Mouse (Mus musculus) adrenal gland, adult 8-10 months (tissue): ENCODE data around the gene Adamts4. TPM values are rescaled to one million over a fixed set of nuclear protein-coding genes. Genes with fewer than 3 reads are reported as not detected.
A peak's percentile ranks its signal among the peaks of the same experiment; 100 is the strongest.

Experiments used
- DNase-seq: peaks from one replicate; pipeline ENCODE4 v3.0.0; 2022
- total RNA-seq, 4 experiments: library from RNA; stranded (reverse); gene quantifications; 2 replicates each; pipeline ENCODE4 v1.2.4; 2022

Adamts4 gene
- total RNA-seq, 4 experiments from 2014 or later: 0.46 to 0.80 (median 0.60) TPM

GRCm38 (mm10) chr1:171256095-171256818, 6.0 kb downstream of the Adamts4 start:
- peak; percentile 72 for DNase-seq

DNA sequence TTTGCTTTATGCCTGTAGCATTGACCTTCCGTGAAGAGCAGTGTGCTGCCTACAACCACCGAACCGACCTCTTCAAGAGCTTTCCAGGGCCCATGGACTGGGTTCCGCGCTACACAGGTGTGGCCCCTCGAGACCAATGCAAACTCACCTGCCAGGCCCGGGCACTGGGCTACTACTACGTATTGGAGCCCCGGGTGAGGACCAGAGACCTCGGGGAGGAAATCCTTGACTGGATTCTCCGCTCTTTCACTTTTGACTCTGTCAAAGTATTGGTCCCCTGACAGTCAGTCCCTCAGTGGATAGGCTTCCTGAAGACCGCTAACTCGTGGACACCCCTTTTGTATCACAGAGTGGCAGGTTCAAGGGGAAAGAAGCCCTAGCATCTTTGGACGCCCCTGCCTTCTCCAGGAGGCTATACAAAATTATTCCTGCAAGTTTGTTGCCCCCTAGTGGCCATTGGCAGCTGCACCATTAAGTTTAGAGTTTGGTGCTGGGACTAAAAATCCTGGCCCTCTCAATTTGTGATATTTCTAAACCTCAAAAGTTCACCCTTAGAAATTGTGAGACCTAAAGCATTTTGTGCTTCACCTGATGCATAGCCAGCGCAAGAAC, 6.8 kb downstream of the Adamts4 start:
- no peak for DNase-seq

DNA sequence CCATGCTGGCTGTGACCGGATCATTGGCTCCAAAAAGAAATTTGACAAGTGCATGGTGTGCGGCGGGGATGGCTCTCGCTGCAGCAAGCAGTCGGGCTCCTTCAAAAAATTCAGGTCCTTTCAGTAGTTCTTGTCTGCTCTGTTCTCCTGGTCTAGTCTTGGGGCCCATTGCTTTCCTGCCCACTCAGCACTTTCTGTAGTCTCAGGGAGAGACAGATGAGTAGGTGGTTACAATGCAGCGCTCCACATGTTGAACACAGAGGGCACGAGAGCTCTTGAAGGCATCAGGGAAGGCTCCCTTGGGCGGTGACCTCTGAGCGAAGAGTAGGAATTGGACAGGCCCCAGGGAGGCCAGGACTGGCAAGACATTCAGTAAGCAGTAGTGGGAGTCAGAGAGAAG, 7.6 kb downstream of the Adamts4 start:
- DNase-seq: no peak

GRCm38 (mm10) chr1:171258921-171259320, 8.7 kb downstream of the Adamts4 start:
- no peak for DNase-seq

- no peak for DNase-seq
Observed at GRCm38 (mm10) chr1:171260316-171260715, 10.1 kb downstream of the Adamts4 start.

DNA sequence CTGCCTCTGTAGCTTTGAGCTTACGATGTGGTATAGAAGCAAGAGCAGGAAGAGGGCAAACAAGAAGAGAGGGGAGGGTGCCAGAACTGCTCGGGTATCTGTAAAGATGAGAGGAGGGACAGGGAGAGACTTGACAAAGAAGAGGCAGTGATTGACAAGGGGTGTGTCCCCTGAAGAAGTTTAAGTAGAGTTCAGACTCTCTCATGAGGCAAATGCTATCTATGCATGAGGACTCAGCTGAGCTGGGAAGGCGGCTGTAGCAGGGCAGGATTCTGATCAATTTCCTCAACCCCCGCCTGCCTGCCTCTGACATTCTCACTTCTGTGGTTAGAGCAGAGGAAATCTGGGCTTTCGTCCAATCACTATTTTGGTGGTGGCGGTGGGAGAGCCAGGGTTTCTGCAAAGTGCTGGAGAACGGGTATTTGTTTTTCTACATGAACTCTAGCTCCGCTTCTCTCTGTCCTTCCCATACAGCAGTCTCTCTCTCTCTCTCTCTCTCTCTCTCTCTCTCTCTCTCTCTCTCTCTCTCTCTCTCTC, 12.4 kb downstream of the Adamts4 start:
- DNase-seq: no peak

DNA sequence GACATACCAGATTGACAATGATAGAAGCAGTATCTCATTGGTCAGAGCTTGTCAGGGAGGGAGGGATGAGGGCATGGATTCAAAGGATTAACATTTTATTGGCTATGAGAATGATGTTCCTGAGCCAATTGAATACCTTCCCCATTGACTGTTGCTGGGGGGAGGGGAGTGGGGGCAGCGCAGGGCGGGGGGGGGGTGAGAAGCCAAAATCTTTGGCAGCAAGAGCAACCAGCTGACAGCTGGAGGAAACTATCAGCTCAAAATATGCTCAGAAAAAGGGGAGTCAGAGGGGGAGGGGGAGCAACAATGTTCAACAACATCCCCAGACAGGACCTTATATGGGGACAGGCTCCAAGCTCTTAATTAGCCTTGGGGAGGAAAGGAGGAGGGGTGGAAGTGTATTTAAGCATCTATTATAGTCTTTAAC, 13.0 kb downstream of the Adamts4 start:
- no peak for DNase-seq

DNA sequence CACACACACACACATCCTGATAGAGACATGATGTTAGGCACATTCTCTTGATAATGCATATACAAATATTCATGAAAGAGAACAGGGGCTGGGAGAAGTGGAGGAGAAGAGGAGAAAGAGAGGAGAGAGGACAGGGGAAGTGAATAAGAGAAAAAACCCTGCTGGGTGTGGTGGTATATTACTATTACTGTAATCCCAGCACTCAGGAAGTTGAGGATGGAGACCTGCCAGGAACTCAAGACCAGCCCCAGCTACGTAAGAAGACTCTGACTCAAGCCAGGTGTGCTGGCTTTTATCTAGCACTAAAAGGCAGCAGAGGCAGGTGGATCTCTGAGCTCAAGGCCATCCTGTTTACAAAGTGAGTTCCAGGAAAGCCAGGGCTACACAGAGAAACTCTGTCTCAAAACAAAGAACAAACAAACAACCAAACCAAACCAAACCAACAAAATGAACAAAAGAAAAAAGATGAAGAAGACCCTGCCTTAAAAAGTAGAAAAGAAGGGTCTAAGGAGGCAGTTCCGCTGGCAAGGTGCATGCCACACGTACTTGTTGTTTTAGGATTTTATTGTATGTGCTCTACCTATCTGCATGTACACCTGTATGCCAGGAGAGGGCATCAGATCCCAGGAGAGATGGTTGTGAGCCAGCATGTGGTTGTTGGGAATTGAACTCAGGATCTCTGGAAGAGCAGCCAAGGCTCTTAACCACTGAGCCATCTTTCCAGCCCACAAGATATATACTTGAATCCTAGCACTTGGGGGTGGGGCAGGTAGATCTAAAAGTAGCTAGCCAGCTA, 13.6 kb downstream of the Adamts4 start:
- DNase-seq: no peak

DNA sequence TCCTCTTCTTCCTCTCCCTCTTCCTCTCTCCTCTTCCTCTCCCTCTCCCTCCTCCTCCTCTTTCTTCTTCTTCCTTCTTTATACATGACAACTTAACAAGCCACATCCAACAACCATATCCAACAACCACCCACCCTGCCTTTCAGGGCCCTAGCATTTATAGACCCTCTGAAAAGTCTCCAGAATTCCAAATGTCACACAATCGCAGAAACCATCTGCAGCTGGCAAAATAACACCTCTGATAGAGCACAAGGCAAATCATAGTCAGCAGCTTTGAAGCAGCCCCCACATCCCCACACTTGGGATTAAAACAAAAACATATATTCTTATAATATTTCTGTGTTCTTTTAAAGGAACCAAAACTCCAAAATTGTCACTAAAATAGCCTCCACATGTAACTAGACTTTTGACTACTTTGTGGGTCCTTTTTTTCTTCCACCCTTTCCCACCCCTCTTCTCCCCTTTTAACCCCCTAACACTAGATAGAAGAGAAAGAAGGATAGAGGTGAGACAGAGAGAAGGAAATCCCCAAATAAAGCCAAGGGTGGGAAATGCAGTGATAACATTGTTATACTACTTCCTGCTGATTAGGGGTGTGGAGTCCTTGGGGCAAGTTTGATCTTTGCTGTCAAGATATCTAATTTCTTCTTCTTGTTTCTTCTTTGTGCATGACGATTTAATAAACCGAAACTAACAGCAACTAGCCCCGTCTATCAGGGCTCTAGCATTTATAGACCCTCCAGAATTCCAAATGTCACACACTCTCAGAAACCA, 15.9 kb downstream of the Adamts4 start:
- no peak for DNase-seq

- DNase-seq: no peak
Observed at GRCm38 (mm10) chr1:171268341-171268740, 18.1 kb downstream of the Adamts4 start.

GRCm38 (mm10) chr1:171269848-171270572, 19.8 kb downstream of the Adamts4 start, which contains the start of gene B4galt3:
TSS of gene B4galt3 (plus strand) at chr1:171270328.
- DNase-seq: peak; percentile 93

DNA sequence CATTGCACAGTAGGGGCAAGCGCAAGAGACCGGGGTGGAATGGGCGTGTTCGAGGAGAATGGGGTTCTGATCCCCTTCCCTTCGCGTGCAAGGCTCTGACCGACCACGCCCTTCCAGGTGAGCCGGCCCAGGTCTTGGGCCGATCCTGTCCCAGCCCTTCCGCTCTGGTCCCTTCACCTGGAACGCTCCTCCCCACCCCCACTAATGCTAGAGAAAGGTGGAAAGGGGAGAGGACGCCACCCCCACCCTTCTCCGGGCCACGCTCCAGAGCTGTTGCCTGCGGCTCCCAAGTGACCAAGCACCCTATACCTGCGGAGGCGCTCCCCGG, 20.3 kb downstream of the Adamts4 start:
- DNase-seq: no peak

GRCm38 (mm10) chr1:171271196-171271595, 21.0 kb downstream of the Adamts4 start:
- DNase-seq: no peak

GRCm38 (mm10) chr1:171271622-171272021, 21.4 kb downstream of the Adamts4 start:
- DNase-seq: no peak

DNA sequence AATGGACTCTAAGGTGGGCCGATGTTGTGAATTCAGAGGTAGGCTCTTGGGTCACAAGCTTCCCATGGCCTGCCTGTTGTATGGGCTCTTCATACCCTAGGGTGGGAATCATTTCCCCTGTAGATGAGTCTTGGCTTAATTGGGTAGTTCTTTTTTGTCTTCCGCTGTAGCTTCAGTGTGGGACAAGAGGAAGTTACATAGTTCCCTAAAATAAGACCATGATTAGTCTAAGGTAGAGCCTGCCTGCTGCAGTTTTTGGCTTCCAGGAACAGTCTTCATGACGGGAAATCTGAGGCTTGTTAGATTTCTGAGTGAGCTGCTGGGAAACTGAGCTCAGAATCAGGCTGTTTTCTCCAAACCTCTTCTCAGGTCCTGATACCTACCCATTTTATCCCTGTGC, 21.9 kb downstream of the Adamts4 start:
- no peak for DNase-seq

- DNase-seq: no peak
Observed at GRCm38 (mm10) chr1:171274171-171274570, 23.9 kb downstream of the Adamts4 start.

DNA sequence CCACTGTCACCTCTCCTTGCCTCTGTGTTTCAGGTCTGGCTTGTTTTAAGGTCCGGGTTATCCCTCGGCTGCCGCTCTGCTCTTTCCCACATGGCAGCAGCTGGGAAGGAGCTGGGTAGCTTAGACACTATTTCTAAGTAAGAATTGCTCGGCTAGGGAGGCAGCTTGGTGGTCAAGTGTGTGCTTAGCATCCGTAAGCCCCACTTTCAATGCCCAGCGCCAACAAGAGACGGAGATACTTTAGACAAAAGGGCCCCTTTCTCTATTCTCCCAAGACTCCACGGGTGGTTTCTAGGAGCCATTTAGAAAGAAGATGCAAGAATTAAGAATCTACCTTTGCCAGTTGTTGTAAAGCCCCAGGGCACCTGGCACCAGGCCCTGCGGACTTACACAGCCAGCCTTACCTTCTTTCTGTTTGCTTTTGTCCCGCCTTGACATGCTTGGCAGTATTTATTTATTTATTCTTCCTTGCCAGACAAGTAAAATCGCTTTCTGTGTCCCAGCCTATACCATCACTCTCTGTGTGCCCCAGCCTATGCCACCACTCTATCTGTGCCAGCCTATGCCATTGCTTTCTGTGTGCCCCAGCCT, 25.0 kb downstream of the Adamts4 start:
- DNase-seq: no peak

GRCm38 (mm10) chr1:171276110-171276748, 26.0 kb downstream of the Adamts4 start:
- no peak for DNase-seq

DNA sequence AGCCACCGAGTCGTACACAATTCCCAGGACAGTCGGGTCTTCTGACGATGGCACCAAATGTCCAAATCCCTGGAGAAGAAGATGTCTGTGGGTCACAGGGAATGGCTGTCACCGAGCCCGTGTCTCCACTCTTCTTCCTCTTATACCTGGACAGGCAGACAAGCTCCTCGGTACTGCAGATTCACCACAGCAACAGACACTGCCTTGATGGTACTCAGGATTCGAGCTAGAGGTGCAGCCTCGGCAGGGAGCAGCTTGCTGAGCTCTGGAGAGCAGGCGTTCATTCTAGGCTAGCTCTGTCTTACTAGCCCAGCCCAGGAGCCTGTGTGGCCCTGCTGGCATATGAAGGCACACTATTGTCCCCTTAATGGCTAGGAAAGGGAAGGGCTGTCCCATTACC, 27.5 kb downstream of the Adamts4 start:
- DNase-seq: no peak

DNA sequence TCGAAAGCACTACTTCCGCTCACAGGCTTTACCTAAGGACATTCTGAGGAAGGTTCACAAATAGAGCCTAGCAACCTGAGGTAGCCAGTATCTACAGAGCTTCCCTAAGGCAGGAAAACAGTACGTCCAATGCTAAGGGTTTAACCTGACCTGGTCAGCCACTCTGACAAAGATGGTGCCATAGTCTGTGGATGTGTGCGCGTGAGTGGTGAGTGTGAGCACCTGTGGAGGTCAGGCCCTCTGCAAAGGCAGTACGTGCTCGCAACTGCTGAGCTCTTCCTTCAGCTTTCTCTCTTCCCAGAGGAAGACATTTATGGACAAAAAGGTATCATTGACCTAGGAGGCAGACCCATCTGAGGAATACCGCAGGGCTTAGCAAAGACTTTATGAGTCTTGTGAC, 28.2 kb downstream of the Adamts4 start:
- peak; percentile 1 for DNase-seq
